Mouse (Mus musculus) forebrain, embryonic 16.5 days (tissue): Measurements from ENCODE around the gene Stk10. TPM values are rescaled to one million over a fixed set of nuclear protein-coding genes. Genes with fewer than 3 reads are reported as not detected.

ENCODE experiments used
- ATAC-seq: fragments of 200-750 bp; cut with Nextera tagmentation; 2 replicates; pipeline ENCODE4 v1.8.0; 2017; ENCODE audit warnings: mild to moderate bottlenecking, moderate library complexity
- H3K27ac ChIP-seq: fragments of 300-500 bp; sonication (generic); 2 replicates; pipeline ENCODE4 v1.5.1; 2014; ENCODE audit warnings: low read length, control low read depth
- H3K27me3 ChIP-seq: fragments of 300-500 bp; sonication (generic); replicated peaks from 2 replicates; pipeline ENCODE4 v1.6.1; 2014; ENCODE audit warnings: low read length; ENCODE audit not compliant: control insufficient read depth, insufficient read depth
- H3K36me3 ChIP-seq: fragments of 300-500 bp; sonication (generic); 2 replicates; pipeline ENCODE4 v1.6.1; 2014; ENCODE audit not compliant: control insufficient read depth, insufficient read depth
- H3K4me1 ChIP-seq: fragments of 300-500 bp; sonication (generic); replicated peaks from 2 replicates; pipeline ENCODE4 v1.6.1; 2014; ENCODE audit warnings: low read length; ENCODE audit not compliant: control insufficient read depth, insufficient read depth
- H3K4me2 ChIP-seq: fragments of 300-500 bp; sonication (generic); 2 replicates; pipeline ENCODE4 v1.6.1; 2014; ENCODE audit warnings: mild to moderate bottlenecking, low read length, control low read depth
- H3K4me3 ChIP-seq: fragments of 300-500 bp; sonication (generic); replicated peaks from 2 replicates; pipeline ENCODE4 v1.5.1; 2014; ENCODE audit warnings: mild to moderate bottlenecking, low read length, control low read depth
- H3K9ac ChIP-seq: fragments of 300-500 bp; sonication (generic); replicated peaks from 2 replicates; pipeline ENCODE4 v1.6.1; 2014; ENCODE audit warnings: low read depth, low read length, control low read depth
- H3K9me3 ChIP-seq: fragments of 300-500 bp; sonication (generic); 2 replicates; pipeline ENCODE4 v1.6.1; 2016; ENCODE audit warnings: low read length; ENCODE audit not compliant: control insufficient read depth
- WGBS: fragments of 180-500 bp; shearing (Covaris S2); extraction: QIAGEN DNeasy Blood & Tissue Kit; methylation state at CpG from one replicate; pipeline ENCODE4 v1.1.7; 2014; 5-methylcytosine and 5-hydroxymethylcytosine counted together
- polyA plus RNA-seq: library from polyadenylated mRNA; unstranded; fragments of >200 nt; fragmentation: Nextera tagmentation; extraction: Ambion mirVana; gene quantifications from 2 replicates; pipeline ENCODE4 v1.2.1, GENCODE M21; 2015

Gene Stk10
- polyA plus RNA-seq, 1 experiment from 2014 or later: 2.8 TPM

DNA sequence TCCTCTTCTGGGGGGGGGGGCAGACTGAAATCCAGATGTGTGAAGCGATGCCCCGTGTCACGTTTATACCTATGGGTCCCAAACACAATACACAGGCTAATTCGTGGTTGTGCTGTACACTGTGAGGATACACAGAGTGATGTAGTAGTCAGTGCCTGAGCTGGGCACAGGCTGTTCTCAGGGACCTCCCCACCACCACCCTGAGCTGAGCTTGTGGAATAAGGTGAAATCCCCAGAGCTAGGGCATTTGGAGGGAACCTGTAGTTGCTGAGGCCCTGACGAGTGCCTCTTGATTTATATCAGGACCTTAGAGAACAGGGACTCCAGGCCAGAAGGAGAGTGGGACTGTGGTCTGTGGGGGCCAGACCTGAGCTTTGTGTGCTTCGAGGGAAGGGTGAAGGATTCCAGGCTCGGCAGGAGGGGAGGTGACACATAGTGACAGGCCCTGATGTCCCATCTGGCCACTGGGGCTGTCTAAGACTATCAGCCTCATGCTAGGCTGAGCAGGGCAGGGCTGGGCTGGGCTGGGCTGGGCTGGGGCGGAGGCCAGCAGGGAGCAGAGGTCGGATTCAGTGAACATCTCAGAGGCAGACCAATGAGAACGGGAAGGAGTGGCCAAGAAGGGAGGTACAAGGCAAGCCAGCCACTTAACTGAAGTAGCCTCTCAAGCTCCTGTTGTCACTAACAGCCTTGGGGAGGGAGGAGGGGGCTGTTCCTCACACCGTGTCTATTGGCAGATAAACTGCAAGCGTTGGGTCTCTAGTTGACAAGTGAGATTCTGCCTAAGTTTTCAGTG lies 68.6 kb downstream of the Stk10 start:
- ATAC-seq: no peak
- no peak overlapping the region for H3K9ac ChIP-seq
- no peak overlapping the region for H3K4me3 ChIP-seq
- H3K36me3 ChIP-seq: no peaks in the 10 kb centered on the region
- H3K27ac ChIP-seq: no peak overlapping the region
- H3K9me3 ChIP-seq: no peaks in the 10 kb centered on the region
- H3K27me3 ChIP-seq: no peaks in the 10 kb centered on the region
- no peak overlapping the region for H3K4me2 ChIP-seq
- 43% methylated on average over 12 of the region's 12 CpGs for WGBS
- peaks cover 5% of the 10 kb centered on the region for H3K4me1 ChIP-seq

DNA sequence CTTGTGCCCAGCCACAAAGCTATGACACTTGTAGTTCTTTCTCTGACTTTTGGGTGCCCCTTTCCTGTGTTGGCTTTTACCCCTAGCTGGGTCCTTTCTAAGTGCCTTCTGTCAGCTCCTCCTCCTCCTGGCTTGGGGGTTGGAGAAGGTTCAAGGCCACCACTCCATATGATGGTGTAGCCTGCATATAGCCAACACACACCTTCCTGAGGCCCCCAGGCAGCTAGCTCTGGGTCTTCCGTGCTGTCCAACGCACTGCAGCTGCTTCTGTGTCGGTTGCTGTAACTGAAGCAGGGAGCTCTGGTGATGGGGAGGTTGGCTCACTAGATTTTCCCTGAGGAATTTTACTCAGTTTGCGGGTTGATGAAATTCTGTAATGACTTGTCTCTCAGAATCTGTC lies 71.6 kb downstream of the Stk10 start:
- 27% methylated on average over 4 of the region's 4 CpGs for WGBS
- Histone ChIP-seq H3K4me2 (no peak overlapping the region), H3K27ac (peak overlapping the region; percentile 17; the same call in 1 of the 2 replicates), H3K27me3 (no peaks in the 10 kb centered on the region), H3K9me3 (no peaks in the 10 kb centered on the region), H3K36me3 (no peaks in the 10 kb centered on the region), H3K9ac (no peak overlapping the region), H3K4me3 (no peak overlapping the region), H3K4me1 (peaks cover 5% of the 10 kb centered on the region)
- peak; percentile 24 for ATAC-seq

DNA sequence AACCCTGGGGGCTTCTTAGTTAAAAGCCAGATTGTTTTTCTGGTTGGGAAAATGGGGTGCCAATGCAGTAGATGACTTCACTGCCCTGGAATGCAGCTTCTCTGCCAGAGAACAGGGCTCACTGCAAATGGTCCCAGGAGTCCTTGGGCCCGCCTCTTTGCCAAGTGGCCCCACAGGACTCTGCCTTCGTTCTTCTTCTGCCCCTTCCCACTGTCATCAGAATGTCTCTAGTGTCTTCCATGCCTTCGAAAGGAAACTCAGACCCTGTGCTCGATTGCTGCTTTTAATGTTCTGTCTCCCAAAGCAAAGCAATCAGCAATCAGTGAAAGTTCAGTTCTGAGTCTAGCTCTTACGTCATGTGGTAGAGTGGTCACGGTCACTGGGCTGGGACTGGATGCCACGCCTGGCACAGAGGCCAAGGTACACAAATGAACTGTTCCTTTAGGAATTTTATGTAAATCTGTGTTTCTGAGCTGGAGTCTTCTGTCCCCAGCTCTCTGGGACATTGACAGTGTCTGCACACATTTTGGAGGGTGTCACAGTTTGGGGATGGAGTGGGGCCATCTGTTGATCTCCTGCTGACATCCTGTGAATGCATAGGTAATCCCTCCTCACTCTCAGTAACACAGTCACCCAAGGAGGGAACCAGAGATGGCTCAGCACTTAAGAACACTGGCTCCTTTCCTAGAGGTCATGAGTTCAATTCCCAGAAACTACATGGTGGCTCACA lies 72.2 kb downstream of the Stk10 start:
- H3K4me2 ChIP-seq: no peak overlapping the region
- H3K36me3 ChIP-seq: no peaks in the 10 kb centered on the region
- ATAC-seq: peak; percentile 82

DNA sequence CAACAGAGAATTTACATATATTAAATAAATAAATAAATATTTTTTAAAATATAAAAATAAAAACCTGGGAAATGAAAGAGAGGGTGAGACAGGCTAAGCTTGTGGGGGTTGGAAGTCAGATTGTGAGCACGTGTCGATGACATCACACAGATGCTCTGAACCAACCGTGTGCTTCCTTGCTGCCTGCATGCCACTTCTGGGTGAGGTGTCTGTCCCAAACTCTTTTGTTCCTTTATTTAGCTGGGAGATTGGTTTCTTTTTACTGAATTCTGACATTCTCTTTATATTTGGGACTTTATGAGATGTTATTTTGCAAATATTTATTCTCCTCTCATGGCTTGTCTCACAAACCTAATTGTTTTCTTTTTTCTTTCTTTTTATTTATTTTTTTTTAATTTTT lies 72.8 kb downstream of the Stk10 start:
- ATAC-seq: no peak
- H3K9ac ChIP-seq: no peak overlapping the region
- WGBS: 77% methylated on average over 3 of the region's 3 CpGs
- no peaks in the 10 kb centered on the region for H3K27me3 ChIP-seq
- no peaks in the 10 kb centered on the region for H3K36me3 ChIP-seq
- no peak overlapping the region for H3K4me3 ChIP-seq
- no peak overlapping the region for H3K4me2 ChIP-seq
- H3K9me3 ChIP-seq: no peaks in the 10 kb centered on the region
- H3K27ac ChIP-seq: no peak overlapping the region
- peaks cover 5% of the 10 kb centered on the region for H3K4me1 ChIP-seq

More for the DNA sequence above, 72.2 kb downstream of the Stk10 start:
- Histone ChIP-seq H3K9me3 (no peaks in the 10 kb centered on the region), H3K27me3 (no peaks in the 10 kb centered on the region), H3K9ac (no peak overlapping the region), H3K27ac (peak overlapping the region; percentile 58; the same call in 1 of the 2 replicates), H3K4me1 (peaks cover 5% of the 10 kb centered on the region), H3K4me3 (no peak overlapping the region)
- WGBS: 26% methylated on average over 7 of the region's 7 CpGs

DNA sequence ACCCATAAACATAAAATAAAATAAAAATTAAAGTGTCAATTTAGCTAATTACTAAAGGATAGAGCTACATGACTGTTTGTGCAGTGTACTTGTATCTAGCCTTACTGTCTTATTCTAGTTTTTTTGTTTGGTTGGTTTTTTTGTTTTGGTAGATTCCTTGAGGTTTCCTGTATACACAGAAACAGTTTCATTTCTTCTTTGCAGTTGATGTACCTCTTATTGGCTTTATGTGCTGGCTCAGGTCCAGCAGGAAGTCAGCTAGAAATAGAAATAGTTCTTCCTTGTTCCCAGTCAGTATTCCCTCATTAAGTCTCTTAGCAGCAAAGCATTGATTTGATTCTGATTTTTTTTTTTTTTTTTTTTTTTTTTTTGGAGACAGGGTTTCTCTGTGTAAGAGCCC lies 74.2 kb downstream of the Stk10 start:
- Histone ChIP-seq H3K9ac (no peak overlapping the region), H3K4me3 (no peak overlapping the region), H3K4me1 (peaks cover 5% of the 10 kb centered on the region), H3K36me3 (no peaks in the 10 kb centered on the region), H3K9me3 (no peaks in the 10 kb centered on the region), H3K27ac (no peak overlapping the region), H3K27me3 (no peaks in the 10 kb centered on the region), H3K4me2 (no peak overlapping the region)
- ATAC-seq: no peak

DNA sequence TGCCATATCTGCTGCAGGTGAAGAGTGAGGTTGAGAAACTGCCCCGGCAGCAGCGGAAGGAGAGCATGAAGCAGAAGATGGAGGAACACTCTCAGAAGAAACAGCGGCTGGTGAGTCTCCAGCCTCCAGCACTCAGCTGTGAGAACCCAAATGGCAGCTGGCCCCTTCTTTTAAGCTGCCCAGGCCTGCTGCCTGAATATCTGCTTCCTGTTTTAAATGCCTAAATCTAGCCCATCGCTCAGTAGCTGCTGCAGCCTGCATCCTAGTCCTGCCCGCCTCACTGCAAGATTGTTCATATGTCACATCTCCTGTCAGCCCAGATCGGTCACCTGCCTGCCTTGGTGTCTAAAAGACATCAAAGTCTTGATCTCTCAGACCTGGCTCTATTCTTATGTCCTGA lies 77.5 kb downstream of the Stk10 start:
- Histone ChIP-seq H3K4me1 (no peaks in the 10 kb centered on the region), H3K27me3 (no peaks in the 10 kb centered on the region), H3K27ac (no peak overlapping the region), H3K36me3 (no peaks in the 10 kb centered on the region), H3K4me3 (no peak overlapping the region), H3K9me3 (no peaks in the 10 kb centered on the region), H3K9ac (no peak overlapping the region), H3K4me2 (no peak overlapping the region)
- no peak for ATAC-seq
- 90% methylated on average over 6 of the region's 6 CpGs for WGBS

DNA sequence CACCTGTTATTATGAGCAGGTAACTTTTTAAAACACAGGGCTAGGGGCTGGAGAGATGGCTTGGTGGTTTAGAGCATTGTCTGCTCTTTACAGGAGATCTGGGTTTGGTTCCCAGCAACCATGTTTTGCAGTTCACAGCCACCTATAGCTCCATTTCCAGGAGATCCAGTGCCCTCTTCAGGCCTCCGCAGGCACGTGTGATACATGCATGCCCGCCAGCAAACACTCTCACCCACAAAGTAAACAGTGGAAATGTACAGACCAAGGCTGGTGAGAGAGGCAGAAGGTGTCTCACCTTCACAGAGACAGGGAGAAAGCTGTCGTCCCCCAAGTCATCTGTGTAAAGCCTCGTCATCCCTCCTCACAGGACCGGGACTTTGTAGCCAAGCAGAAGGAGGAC lies 79.2 kb downstream of the Stk10 start:
- H3K27me3 ChIP-seq: no peaks in the 10 kb centered on the region
- H3K36me3 ChIP-seq: no peaks in the 10 kb centered on the region
- H3K27ac ChIP-seq: no peak overlapping the region
- no peaks in the 10 kb centered on the region for H3K4me1 ChIP-seq
- no peak overlapping the region for H3K4me3 ChIP-seq
- ATAC-seq: no peak
- 87% methylated on average over 6 of the region's 6 CpGs for WGBS
- no peak overlapping the region for H3K9ac ChIP-seq
- no peaks in the 10 kb centered on the region for H3K9me3 ChIP-seq
- no peak overlapping the region for H3K4me2 ChIP-seq

DNA sequence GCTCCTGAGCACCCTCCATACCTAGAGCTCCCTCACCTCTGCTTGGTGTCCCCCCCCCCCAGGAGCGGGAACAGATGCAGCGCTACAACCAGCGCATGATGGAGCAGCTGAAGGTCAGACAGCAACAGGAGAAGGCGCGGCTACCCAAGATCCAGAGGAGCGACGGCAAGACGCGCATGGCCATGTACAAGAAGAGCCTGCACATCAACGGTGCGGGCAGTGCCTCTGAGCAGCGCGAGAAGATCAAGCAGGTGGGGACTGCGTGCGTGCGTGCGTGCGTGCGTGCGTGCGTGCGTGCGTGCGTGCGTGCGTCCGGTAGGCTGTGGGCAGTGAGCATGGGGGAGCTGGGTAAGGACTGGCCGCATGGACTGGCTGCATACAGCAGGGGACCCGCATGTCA lies 81.4 kb downstream of the Stk10 start:
- no peaks in the 10 kb centered on the region for H3K36me3 ChIP-seq
- no peaks in the 10 kb centered on the region for H3K4me1 ChIP-seq
- WGBS: 94% methylated on average over 29 of the region's 29 CpGs
- no peak for ATAC-seq
- no peak overlapping the region for H3K4me2 ChIP-seq
- H3K4me3 ChIP-seq: no peak overlapping the region
- no peak overlapping the region for H3K9ac ChIP-seq
- H3K27me3 ChIP-seq: no peaks in the 10 kb centered on the region
- no peak overlapping the region for H3K27ac ChIP-seq
- H3K9me3 ChIP-seq: no peaks in the 10 kb centered on the region

DNA sequence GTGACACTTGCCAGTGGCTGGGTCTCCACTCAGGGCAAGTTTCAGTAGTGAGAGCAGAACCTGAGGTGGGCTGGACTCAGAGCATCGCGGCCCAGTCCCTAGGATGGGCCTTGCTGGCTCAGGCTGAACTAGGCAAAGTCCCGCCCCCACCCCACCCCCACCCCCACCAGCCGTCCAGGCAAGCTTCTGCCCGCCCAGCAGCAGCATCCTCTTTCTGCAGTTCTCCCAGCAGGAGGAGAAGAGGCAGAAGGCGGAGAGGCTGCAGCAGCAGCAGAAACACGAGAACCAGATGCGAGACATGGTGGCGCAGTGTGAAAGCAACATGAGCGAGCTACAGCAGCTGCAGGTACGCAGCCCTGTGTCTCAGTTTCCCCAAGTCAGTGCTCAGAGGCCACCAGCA lies 82.5 kb downstream of the Stk10 start:
- ATAC-seq: no peak
- Histone ChIP-seq H3K4me2 (no peak overlapping the region), H3K27me3 (no peaks in the 10 kb centered on the region), H3K4me1 (no peaks in the 10 kb centered on the region), H3K9me3 (no peaks in the 10 kb centered on the region), H3K9ac (no peak overlapping the region), H3K36me3 (no peaks in the 10 kb centered on the region), H3K4me3 (no peak overlapping the region), H3K27ac (no peak overlapping the region)
- 25% methylated on average over 11 of the region's 11 CpGs for WGBS
